Mouse (Mus musculus): ENCODE data around the gene Ifi206. TPM values are rescaled to one million over a fixed set of nuclear protein-coding genes. Genes with fewer than 3 reads are reported as not detected.

Ifi206 gene
- total RNA-seq, 1 experiment, result not detected

DNA sequence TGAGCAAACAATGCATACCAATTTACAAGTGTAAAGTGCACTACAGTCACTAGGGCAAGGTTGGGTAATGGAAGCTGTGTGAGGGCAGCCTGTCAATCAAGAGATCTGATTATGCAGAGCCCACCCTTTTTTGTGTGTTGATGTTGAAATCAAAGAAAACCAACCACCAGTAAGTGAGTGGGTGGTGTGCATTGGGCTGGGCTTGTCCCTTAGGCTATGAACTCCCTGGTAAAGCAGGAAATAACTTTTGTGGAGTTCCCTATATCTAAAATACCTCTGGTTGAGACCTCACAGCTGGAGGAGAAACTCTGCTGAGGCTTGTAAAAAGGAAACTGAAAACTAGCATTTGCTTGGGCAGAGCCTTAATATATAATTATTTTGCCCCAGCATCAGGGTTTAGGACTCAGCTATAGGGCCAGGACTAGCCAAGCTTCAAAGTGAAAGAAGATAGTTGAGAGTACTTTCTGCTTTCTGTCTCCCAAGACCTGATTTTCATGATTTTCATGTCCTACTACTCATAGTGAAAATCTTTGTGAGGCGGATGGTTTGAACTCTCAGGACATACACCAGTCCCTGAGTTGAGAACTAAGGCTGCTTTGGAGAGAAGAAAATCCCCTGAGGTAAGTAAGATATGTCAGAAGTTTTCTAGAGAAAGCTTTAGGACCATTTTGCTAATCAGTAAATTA is 71.8 kb downstream of the Ifi206 start:
- no peak for TF ChIP-seq MAFK (IDR thresholded peaks at IDR 0.05; ENCODE audit: insufficient read depth, low read depth, low read length)
- no peak for TF ChIP-seq ZC3H11A (IDR thresholded peaks at IDR 0.05; ENCODE audit: borderline replicate concordance, low read depth, low read length)
- no peak for TF ChIP-seq HCFC1 (IDR thresholded peaks at IDR 0.05; ENCODE audit: borderline replicate concordance, insufficient read depth, low read length)
- no peak for TF ChIP-seq ZNF384 (IDR thresholded peaks at IDR 0.05; ENCODE audit: low read depth, low read length)
- no peak for TF ChIP-seq CHD2 (IDR thresholded peaks at IDR 0.05; ENCODE audit: low read depth, low read length)
- DNase-seq (ENCODE audit: low read depth, low spot score), result no peak

DNA sequence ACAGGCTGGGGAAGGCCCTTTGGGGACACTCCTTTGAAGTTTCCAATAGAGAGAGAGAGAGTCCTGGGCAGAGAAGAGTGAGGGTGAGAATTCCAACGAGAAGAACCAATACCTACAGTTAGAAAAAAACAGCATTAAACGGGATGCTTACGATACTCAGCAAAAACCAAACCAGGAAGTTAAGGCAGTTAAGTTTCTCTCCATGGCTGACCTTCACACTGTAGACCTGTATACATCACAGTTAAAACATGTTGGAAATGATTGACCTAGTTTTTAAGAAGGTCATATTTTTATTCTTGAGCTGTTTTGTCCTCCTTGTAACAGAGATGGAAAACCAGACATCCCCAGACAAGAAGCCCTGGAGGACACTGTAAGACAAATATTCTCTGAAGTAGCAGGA is 72.3 kb downstream of the Ifi206 start:
- Histone ChIP-seq H3K27ac (ENCODE audit: insufficient read depth, low read depth, low read length, poor library complexity, severe bottlenecking) (no peak overlapping the region), H3K9me3 (ENCODE audit: control insufficient read depth, insufficient read depth, low read depth, low read length) (no peaks in the 10 kb centered on the region), H3K9ac (ENCODE audit: insufficient read depth, low read depth, low read length, poor library complexity, severe bottlenecking) (no peak overlapping the region), H3K4me1 (ENCODE audit: control insufficient read depth in 2 of 2, insufficient read depth in 2 of 2, low read length in 2 of 2, poor library complexity in 1 of 2) (peaks cover 4 to 5% of the 10 kb centered on the region in 2 experiments; a peak in 2 of 4 replicates), H3K4me3 (ENCODE audit: insufficient read depth in 1 of 2, low read depth in 1 of 2, low read length in 2 of 2, poor library complexity in 1 of 2, severe bottlenecking in 1 of 2) (no peak overlapping the region), H3K36me3 (ENCODE audit: control insufficient read depth, insufficient read depth, low read length, poor library complexity, severe bottlenecking) (no peaks in the 10 kb centered on the region)
- no peak for DNase-seq (ENCODE audit: low read depth, low spot score)
- in situ Hi-C loops (cut with MboI; ENCODE audit: low sequenced_read_pairs in 2 of 2, unreplicated experiment in 2 of 2), result no loop called here
- no peak for TF ChIP-seq ZC3H11A (IDR thresholded peaks at IDR 0.05; ENCODE audit: borderline replicate concordance, low read depth, low read length)
- TF ChIP-seq ZNF384 (IDR thresholded peaks at IDR 0.05; ENCODE audit: low read depth, low read length), result no peak
- TF ChIP-seq MAFK (IDR thresholded peaks at IDR 0.05; ENCODE audit: insufficient read depth, low read depth, low read length), result no peak
- no peak for TF ChIP-seq CHD2 (IDR thresholded peaks at IDR 0.05; ENCODE audit: low read depth, low read length)
- no peak for TF ChIP-seq HCFC1 (IDR thresholded peaks at IDR 0.05; ENCODE audit: borderline replicate concordance, insufficient read depth, low read length)

More for the DNA sequence above, 71.8 kb downstream of the Ifi206 start:
- Histone ChIP-seq H3K27ac (ENCODE audit: insufficient read depth, low read depth, low read length, poor library complexity, severe bottlenecking) (no peak overlapping the region), H3K9me3 (ENCODE audit: control insufficient read depth, insufficient read depth, low read depth, low read length) (no peaks in the 10 kb centered on the region), H3K9ac (ENCODE audit: insufficient read depth, low read depth, low read length, poor library complexity, severe bottlenecking) (no peak overlapping the region), H3K4me1 (ENCODE audit: control insufficient read depth in 2 of 2, insufficient read depth in 2 of 2, low read length in 2 of 2, poor library complexity in 1 of 2) (peaks cover 4 to 5% of the 10 kb centered on the region in 2 experiments; a peak in 2 of 4 replicates), H3K4me3 (ENCODE audit: insufficient read depth in 1 of 2, low read depth in 1 of 2, low read length in 2 of 2, poor library complexity in 1 of 2, severe bottlenecking in 1 of 2) (no peak overlapping the region), H3K36me3 (ENCODE audit: control insufficient read depth, insufficient read depth, low read length, poor library complexity, severe bottlenecking) (no peaks in the 10 kb centered on the region)
- in situ Hi-C loops (cut with MboI; ENCODE audit: low sequenced_read_pairs in 2 of 2, unreplicated experiment in 2 of 2), result no loop called here

Other genes starting within 250 kb of the Ifi206 start
- not detected in 2 replicates for gene Olfr418, start 225.0 kb downstream of the Ifi206 start, total RNA-seq (2012; rRNA removed)
- gene Mptx2, start 213.3 kb downstream of the Ifi206 start, total RNA-seq (2012; rRNA removed), result not detected in 2 replicates
- gene Ackr1, start 157.3 kb downstream of the Ifi206 start, total RNA-seq (2012; rRNA removed), result not detected in 2 replicates
- gene Aim2, start 140.2 kb downstream of the Ifi206 start, total RNA-seq (2012; rRNA removed), result 17.0 and 26.0 TPM in 2 replicates
- gene Cadm3, start 123.3 kb downstream of the Ifi206 start, total RNA-seq (2012; rRNA removed), result 0.85 and 1.0 TPM in 2 replicates
- not detected in 2 replicates for gene Ifi214, start 44.9 kb upstream of the Ifi206 start, total RNA-seq (2012; rRNA removed)
- 0.13 TPM in 1 of 2 replicates, not detected in the other for gene Ifi213, start 108.2 kb upstream of the Ifi206 start, total RNA-seq (2012; rRNA removed)
- gene Ifi209, start 139.9 kb upstream of the Ifi206 start, total RNA-seq (2012; rRNA removed), result not detected in 2 replicates
- gene Ifi208, start 182.6 kb upstream of the Ifi206 start, total RNA-seq (2012; rRNA removed), result not detected in 2 replicates

Measured in ES-E14 (cell line).